Mouse (Mus musculus) neutrophil, adult 83 days (primary cell): ENCODE data around the gene Olfr12. TPM values are rescaled to one million over a fixed set of nuclear protein-coding genes. Genes with fewer than 3 reads are reported as not detected.

Experiments used
- total RNA-seq, 2 experiments: library from RNA; stranded (reverse); gene quantifications; one replicate each; pipeline ENCODE4 v1.2.4; 2023

Olfr12 gene
- not detected for total RNA-seq

GRCm38 (mm10) chr1:92617488-92617887, at the start of gene Olfr12:
TSS of gene Olfr12 (plus strand) at chr1:92617788.

DNA sequence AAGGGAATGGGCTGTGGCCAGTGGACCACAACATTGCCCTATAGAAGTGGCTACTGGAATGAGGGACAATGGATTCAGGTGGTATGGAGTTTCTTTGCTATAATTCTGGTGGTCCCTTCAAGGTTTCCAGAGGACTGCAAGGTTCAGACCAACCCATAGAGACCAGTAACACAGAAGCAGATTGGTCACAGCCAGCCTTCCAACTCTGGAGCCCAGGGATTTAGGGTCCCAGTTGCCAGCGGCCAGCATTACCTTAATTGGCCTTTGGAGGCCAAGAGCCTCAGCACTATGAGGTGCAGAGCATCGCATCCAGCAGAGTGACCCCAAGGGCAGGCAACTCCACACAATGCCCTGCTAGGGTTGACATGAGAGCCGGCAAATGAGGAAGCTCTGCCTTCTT, 46.6 kb upstream of the Olfr12 start, which contains the start of gene Olfr1413:
Gene Olfr1413 (plus strand): TSS at position 301 of the 400 bp plus-strand sequence.

GRCm38 (mm10) chr1:92585479-92585878, 32.1 kb upstream of the Olfr12 start, which contains the start of gene Olfr1412:
TSS of gene Olfr1412 (plus strand) at chr1:92585779.

GRCm38 (mm10) chr1:92594111-92594510, 23.5 kb upstream of the Olfr12 start, which contains the start of gene Olfr1411:
TSS of gene Olfr1411 (plus strand) at chr1:92594411.

GRCm38 (mm10) chr1:92605482-92605881, 12.1 kb upstream of the Olfr12 start, which contains the start of gene Olfr1410:
TSS of gene Olfr1410 (plus strand) at chr1:92605782.

DNA sequence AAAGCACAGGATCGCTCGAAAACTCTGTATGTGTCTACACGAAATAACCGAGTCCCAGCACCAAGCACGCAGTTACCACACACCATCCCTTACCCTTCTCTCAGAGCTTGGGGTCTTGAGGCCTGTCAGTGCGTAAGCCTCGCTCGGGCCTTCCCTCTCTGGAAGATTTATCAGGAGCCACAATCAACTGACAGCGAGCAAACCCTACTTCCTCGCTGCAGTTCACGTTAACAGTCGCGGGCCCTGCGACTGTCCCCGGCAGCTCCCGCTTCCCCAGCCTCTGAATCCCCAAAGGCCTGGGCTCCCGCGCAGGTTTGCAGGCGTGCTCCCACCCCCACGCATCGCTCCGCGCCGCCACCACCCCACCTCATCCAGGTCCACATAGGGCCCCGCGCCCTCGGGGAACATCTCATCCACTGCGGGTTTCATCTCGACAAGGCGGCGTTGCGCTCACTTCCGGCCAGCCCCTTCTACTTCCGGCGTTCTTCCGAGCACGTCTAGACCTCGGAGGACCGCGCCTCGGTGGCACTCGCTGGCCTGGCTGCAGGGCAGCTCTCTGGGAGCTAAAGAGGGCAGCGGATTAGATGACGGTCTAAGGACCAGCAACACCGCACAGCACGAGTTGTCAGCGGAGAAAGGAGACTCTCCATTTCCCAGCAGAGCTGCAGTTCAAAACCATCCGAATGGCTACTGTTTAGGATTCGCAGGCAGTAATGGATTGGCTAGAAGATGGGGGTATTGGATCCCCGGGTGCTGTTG, 24.1 kb downstream of the Olfr12 start, which contains the start of gene Cops9:
Gene Cops9 (minus strand): TSS at position 472 of the 759 bp plus-strand sequence.

GRCm38 (mm10) chr1:92648673-92649072, 31.1 kb downstream of the Olfr12 start, which contains the start of gene Otos:
TSS of gene Otos (minus strand) at chr1:92648841.

Other genes with a start within 250 kb of the Olfr12 start
- 10 to 100 TPM; 61.1 to 68.7 TPM for gene Ndufa10, start 143.9 kb upstream of the Olfr12 start, total RNA-seq
- gene Olfr1416, start 132.7 kb upstream of the Olfr12 start, total RNA-seq = not detected
- gene Olfr1415, start 121.7 kb upstream of the Olfr12 start, total RNA-seq = not detected
- gene Olfr1414, start 99.1 kb upstream of the Olfr12 start, total RNA-seq = not detected
- gene Olfr1413, start 46.5 kb upstream of the Olfr12 start, total RNA-seq = not detected
- not detected for gene Olfr1412, start 32.0 kb upstream of the Olfr12 start, total RNA-seq
- gene Olfr1411, start 23.4 kb upstream of the Olfr12 start, total RNA-seq = not detected
- not detected for gene Olfr1410, start 12.0 kb upstream of the Olfr12 start, total RNA-seq
- 100 to 1,000 TPM; 116 to 117 TPM for gene Cops9, start 24.2 kb downstream of the Olfr12 start, total RNA-seq
- 1 to 10 TPM; 7.4 to 8.7 TPM for gene Otos, start 31.1 kb downstream of the Olfr12 start, total RNA-seq
- gene Gpc1, start 213.9 kb downstream of the Olfr12 start, total RNA-seq = 10 to 100 TPM; 29.9 to 38.4 TPM